Mouse (Mus musculus) left cerebral cortex, postnatal 10 days (tissue): ENCODE measurements around the gene Ctu2. TPM values are rescaled to one million over a fixed set of nuclear protein-coding genes. Genes with fewer than 3 reads are reported as not detected.

Experiments
- DNase-seq, 2 experiments: peaks; one replicate each; pipeline ENCODE4 v3.0.0; 2021 to 2022; ENCODE audit warnings: low spot score in 2 of 2, mixed read lengths in 1 of 2; ENCODE audit errors: extremely low spot score in 1 of 2
- intact Hi-C: fragments of 180-260 bp; cut with DNase I; formaldehyde crosslinking; loops from one replicate; pipeline ENCODE4 v1.15.1; 2025
- microRNA-seq: library from miRNA; unstranded; fragments of <30 nt; microRNA quantifications from one replicate; pipeline ENCODE4 v1.2.0, GENCODE M21; 2022
- total RNA-seq, 2 experiments: library from RNA; stranded (reverse); gene quantifications; 2 replicates each; pipeline ENCODE4 v1.2.3; 2021

Gene Ctu2
- total RNA-seq, 2 experiments from 2014 or later, result 35.5 to 38.0 TPM

- DNase-seq, result no peak
- intact Hi-C loops, result no loop called here
These were observed 49.1 kb downstream of the Ctu2 start for GRCm38 (mm10) chr8:122525004-122525403.

- DNase-seq, result no peak
- intact Hi-C loops, result no loop called here
These were observed 50.1 kb downstream of the Ctu2 start for GRCm38 (mm10) chr8:122526084-122526483.

DNA sequence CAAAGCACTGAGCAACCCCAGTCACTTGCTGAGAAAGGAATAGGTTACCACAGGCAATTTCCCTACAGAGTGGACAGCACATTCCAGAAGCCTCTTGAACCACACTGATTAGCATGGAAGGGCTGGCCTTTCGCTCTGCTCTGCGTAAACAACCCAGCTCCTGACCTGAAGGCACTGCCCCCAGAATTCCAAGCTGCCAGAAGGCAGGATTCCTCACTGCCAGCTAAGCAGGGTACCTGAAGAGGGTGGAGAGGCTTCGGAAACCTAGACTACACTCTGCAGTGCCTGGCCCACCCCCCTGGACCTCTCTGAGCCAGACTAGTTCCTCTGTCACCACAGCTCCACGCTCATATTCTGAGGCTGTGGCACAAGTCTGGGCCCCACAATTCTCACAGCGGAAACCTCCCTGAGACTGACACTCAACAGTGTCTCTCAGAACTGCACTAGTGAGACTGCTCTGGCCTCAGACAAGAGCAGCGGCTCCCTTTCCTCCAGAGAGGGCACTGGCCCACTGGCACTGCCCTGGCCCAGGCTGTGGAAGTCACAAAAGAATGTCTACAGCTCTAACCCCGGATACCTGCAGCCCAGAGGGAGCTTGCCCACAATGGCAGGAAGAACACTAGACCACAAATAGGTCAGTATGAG is 50.7 kb downstream of the Ctu2 start:
- DNase-seq, result no peak
- intact Hi-C loops, result no loop called here

DNA sequence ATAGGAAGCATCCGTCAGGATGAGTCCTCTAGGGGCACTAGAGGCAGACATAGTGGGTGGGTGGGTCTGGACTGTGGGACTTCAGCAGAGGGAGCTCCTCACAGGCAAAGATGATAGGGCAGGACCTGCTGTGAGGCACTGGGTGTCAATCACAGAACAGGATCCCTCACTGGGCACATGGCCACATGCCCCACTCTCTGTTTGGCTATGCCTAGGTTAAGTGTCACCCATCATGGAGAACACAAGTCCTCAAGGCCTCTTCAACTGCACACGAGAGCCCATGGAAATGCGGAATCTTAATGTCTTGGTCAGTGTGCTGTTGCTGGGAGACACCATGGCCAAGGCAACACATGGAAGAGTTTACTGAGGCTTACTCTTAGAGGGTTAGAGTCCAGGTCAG is 52.0 kb downstream of the Ctu2 start:
- DNase-seq, result no peak
- intact Hi-C loops, result no loop called here

- intact Hi-C loops, result no loop called here
- DNase-seq, result no peak
These were observed 53.2 kb downstream of the Ctu2 start for GRCm38 (mm10) chr8:122529159-122529558.

GRCm38 (mm10) chr8:122531312-122531711 is 55.4 kb downstream of the Ctu2 start:
- intact Hi-C loops, result no loop called here
- no peak for DNase-seq

Small RNA genes lying within 50 kb of the gene (microRNA-seq; reads per million reads assigned to microRNA genes)
- gene Gm24366, result not detected

Other genes starting within 250 kb of the Ctu2 start
- 10 to 100 TPM; 14.1 to 15.6 TPM for gene Zfpm1, start 194.0 kb upstream of the Ctu2 start, total RNA-seq
- 1 to 10 TPM; 1.4 to 1.9 TPM for gene Trhr2, start 115.4 kb upstream of the Ctu2 start, total RNA-seq
- gene Zc3h18, start 99.5 kb upstream of the Ctu2 start, total RNA-seq, result 10 to 100 TPM; 32.6 to 33.4 TPM
- gene Il17c, start 54.1 kb upstream of the Ctu2 start, total RNA-seq, result not detected
- gene Cyba, start 43.2 kb upstream of the Ctu2 start, total RNA-seq, result 1 to 10 TPM; 7.8 to 9.6 TPM
- gene Mvd, start 32.7 kb upstream of the Ctu2 start, total RNA-seq, result 10 to 100 TPM; 44.8 to 50.1 TPM
- not detected for gene Snai3, start 15.4 kb upstream of the Ctu2 start, total RNA-seq
- 10 to 100 TPM; 14.2 to 16.3 TPM for gene Rnf166, start 79 bp upstream of the Ctu2 start, total RNA-seq
- gene Piezo1, start 75.2 kb downstream of the Ctu2 start, total RNA-seq, result 10 to 100 TPM; 15.0 to 17.9 TPM
- 1 to 10 TPM; 3.9 to 4.2 TPM for gene Cdt1, start 91.9 kb downstream of the Ctu2 start, total RNA-seq
- gene Aprt, start 100.8 kb downstream of the Ctu2 start, total RNA-seq, result 10 to 100 TPM; 80.3 to 89.9 TPM
- 10 to 100 TPM; 12.5 to 14.6 TPM for gene Galns, start 135.3 kb downstream of the Ctu2 start, total RNA-seq
- 10 to 100 TPM; 81.8 to 83.6 TPM for gene Trappc2l, start 135.5 kb downstream of the Ctu2 start, total RNA-seq
- gene Pabpn1l, start 146.6 kb downstream of the Ctu2 start, total RNA-seq, result not detected
- 10 to 100 TPM; 17.8 to 18.8 TPM for gene Cbfa2t3, start 223.0 kb downstream of the Ctu2 start, total RNA-seq